Mouse (Mus musculus): ENCODE measurements around the gene Cyb561d2.
A peak's percentile ranks its signal among the peaks of the same experiment; 100 is the strongest.

DNA sequence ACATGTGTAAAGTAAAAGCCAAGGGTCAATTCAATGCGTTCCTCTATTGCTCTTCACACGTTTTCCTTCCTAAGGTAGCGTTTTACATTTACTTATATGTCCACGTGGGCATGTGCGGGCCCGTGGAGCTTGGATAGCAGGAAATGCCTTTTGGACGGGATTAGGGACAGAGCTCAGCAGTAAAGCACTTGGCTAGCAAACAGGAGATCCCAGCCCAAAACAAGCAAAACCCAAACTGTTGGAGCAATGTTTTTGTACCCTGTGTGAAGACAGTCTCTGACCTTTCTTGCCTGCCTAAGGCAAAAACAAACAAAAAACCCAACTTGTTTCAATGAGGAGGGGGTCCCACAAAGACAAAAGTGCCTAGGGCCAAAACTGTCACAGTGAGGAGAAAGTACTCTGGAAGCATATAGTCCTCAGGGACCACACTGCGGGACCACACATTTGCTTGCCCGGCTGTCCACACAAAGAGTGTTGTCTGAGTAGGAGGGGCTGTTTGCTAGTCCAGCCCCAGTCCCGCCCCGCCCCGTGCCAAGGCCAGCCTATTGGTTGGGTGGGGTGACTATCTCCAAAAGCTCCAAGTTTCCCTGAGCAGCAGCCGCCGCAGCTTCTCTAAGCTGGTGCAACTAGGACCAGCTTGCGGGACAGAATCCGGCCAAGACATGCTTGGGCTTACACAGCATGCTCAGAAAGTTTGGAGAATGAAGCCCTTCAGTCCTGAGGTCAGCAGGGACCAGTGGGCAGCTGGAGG lies 34.5 kb upstream of the Cyb561d2 start, which contains the start of gene Hyal1:
- TF ChIP-seq POLR2A (IDR thresholded peaks at IDR 0.05; ENCODE audit: low read depth, low read length) (peak; percentile 46; the same call in 1 of the 2 replicates), CTCF (IDR thresholded peaks at IDR 0.05; ENCODE audit: extremely low read depth, insufficient read length, insufficient replicate concordance, low read depth, low read length) (no peak)
